Mouse (Mus musculus) heart, adult 11 months (tissue): ENCODE measurements around the gene Tceal8.
"Not testable (repeated sequence)": the region's sequence is repeated elsewhere in the genome, so short reads cannot be mapped to it uniquely, and the experiment has no call there.

Source experiments
- DNase-seq: peaks from one replicate; pipeline ENCODE4 v3.0.0; 2022

The Tceal8 gene

DNA sequence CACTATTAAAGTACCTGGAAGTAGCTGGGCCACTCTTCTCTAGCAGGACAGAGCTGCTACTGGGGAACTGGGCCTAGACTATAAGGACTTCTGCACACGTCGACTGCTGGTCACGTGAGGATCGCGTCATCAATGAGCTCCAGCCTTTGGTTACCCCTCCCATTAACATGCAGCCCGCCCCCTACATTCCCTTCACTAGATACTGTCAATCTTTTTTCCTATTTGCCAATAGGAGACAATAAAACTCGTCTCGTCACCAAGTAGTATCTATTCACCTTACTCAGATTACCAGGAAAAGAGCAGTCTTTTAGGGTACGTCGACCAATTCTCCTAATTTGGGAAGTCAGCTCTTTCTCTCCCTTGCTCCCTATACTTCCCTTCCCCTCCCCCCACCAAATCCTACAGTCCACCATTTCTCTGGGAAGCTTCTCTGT is at the start of gene Tceal8:
Tceal8 (minus strand) TSS at position 225 of the 434 bp plus-strand sequence.
- peak; percentile 99 for DNase-seq

DNA sequence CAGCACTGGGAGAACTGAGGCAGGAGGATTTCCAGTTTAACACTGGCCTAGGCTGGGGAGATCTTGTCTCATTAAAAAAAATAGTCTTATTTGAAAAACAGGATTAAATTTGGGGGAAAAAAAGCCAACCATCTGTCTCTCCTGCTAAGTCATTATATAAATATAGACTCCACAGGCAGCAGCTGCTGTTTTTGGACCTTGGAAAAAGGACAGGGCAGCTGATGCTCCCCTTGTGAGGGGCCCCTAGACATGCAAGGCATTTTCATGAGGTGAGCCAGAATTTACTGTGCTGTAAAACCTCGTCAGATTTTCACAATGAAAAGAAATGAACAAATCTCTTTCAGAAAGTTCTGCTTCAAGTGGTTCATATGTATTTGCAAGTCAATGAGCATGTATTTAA is 44.2 kb upstream of the Tceal8 start:
- no peak for DNase-seq

GRCm38 (mm10) chrX:136214729-136215677 is 42.9 kb upstream of the Tceal8 start, which contains the start of the genes Tceal7 and Bex1:
Gene Tceal7, plus strand, starts transcription at chrX:136214779.
Gene Bex1, minus strand, starts transcription at chrX:136215513.
- DNase-seq: not testable (repeated sequence)

DNA sequence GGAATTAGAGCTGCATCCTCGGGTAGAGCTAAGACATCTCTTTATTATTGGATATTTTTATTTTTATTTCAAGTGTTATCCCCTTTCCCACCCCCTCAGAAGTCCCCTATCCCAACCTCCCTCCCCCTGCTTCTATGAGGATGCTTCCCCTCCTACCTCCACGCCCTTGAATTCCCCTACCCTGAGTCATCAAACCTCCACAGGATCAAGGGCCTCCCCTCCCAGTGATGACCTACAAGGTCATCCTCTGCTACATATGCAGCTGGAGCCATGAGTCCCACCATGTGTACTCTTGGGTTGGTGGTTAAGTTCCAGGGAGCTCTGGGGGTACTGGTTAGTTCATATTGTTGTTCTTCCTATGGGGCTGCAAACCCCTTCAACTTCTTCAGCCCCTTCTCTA is 41.3 kb upstream of the Tceal8 start:
- DNase-seq: no peak

DNA sequence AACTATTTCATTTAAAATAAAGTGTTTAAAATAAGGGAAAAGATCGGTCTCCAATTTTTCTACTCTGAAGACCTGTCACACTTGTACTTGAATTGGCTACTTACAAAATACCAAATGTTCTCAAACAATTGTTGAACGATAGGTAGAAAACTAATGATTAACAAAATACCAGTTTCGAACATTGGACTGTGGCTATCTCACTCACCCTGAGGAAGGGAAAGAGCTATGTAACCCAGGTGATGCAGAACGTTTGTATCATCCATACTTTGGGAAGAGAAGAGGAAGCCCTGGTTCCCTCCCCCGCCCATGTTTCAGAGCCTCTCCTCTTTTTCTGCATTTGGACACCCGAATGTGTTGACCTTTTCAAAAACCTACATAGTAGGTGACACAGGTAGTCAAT is 32.3 kb upstream of the Tceal8 start:
- DNase-seq: no peak

DNA sequence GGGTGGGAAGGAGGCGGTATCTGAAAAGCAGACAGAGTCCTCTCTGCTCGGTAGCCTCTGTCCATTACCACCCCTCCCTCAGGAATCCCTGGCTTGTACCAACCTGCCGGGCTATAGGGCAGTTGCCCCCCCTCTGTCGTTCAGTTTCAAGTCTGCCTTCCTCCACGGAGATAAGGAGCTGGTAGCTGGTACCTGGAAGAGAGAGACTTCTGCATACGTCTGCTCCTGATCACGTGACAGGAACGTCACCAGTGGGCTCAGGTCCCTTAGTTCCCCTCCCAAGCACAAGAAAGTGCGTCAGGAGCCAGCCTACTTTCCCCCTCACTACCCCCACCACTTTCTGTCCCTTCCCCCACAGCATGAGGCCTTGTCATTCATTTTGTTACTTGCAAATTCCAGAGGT is 31.5 kb upstream of the Tceal8 start, which contains the start of gene Tceal5:
Tceal5 (minus strand) TSS at position 213 of the 403 bp plus-strand sequence.
- DNase-seq: no peak

GRCm38 (mm10) chrX:136203257-136203656 is 31.1 kb upstream of the Tceal8 start:
- no peak for DNase-seq

GRCm38 (mm10) chrX:136196873-136197272 is 24.7 kb upstream of the Tceal8 start:
- DNase-seq: no peak

DNA sequence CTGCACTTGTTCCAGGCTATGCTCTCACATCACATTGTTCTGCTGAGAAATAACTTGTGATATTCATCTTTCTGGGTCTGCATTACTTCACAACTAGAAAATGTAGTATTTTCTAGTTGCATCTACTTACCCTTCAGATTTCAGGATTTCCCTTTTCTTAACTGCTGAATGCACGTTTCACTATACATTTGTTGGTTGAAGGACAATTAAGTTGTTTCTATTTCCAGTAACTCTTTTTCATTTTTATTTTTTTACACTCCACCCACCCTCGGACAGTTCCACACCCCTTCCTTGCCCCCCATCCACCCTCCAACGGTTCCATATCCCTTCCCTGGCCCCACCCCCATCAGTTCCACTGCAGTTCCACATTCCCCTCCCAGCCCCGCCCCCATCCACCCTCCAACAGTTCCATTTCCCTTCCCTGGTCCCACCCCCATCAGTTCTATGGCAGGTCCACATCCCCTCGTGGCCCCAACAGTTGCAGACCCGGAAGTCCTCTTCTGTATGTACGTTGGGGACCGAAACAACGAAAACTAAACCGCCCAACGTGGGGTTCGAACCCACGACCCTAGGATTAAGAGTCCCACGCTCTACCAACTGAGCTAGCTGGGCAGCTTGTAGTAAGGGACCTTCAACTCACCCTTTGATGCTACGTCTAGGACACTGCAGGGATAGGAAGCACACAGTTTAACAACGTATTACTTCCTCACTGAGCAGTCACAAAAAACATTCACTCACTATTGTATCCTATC is 23.2 kb upstream of the Tceal8 start:
- DNase-seq: no peak

GRCm38 (mm10) chrX:136183107-136183506 is 11.0 kb upstream of the Tceal8 start:
- no peak for DNase-seq

DNA sequence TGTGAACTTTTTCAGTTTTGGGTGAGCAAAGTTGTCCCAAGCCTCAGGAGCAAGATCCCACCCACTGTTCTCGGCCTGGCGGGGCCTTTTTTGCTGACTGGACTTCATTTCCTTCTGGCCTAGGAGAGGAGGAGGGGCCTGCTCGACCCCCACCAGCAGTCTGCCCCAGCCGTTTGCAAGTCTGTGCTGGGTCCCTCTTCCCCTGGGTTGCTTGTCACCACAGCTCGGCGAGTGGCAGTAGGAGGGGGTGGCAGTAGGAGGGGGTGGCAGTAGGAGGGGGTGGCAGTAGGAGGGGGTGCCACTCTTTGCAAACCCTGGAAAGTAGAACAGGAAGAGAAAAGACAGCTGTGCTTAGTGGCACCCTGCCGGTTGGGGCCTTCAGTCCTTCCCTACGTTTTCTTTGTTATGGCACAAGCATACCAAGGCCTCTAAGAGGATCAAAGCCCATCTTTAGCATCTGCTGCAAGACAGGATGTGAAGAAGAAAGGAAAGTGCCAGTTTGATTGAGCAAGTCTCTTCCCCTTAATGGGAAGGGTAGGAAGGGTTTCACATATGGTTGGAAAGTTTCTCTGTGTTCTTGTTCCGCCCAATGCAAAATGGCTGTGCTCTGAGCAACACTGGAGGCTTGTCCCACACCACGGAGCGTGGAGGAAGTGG is 8.9 kb upstream of the Tceal8 start:
- DNase-seq: peak; percentile 82

DNA sequence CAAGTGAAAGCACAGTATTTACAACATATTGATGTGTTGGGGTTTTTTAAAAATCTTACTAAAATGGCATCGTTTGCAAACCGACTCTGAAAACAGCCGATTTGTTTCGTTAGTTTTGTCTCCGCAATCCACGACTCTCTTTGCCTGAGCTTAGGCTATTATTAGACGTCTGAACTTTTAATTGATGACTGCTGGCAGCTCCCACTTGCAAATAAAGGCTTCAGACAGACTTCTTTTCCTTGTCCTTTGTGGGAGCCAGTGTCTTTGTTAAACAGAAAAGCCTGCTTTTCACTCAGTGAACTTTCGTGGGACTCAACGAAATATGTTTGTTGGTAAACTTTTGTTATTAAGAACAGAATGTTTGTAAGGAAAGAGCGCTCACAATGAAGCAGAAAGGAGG is 644 bp upstream of the Tceal8 start:
- DNase-seq: no peak

- peak; percentile 96 for DNase-seq
These were observed 689 bp downstream of the Tceal8 start for GRCm38 (mm10) chrX:136171189-136172117.

GRCm38 (mm10) chrX:136170625-136171024 is 1.5 kb downstream of the Tceal8 start:
- no peak for DNase-seq

DNA sequence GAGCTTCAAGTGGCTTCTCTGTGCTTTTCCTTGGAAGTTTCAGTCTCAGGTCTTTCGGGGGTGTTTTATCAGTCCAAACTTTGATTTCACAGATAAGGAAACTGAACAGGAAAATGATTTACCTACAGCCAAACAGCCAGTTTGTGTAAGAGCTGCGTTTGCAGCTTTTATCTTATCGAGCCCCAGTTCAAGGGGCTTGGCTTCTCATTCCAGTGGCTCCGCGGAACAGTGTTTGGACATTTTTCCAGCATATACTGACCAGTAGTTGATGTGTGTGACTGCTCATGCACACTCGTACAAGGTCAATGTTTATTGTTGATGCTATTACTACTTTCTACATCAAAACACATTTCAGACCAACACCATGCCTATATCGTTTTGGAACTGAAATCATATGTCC is 27.9 kb downstream of the Tceal8 start:
- DNase-seq: no peak

GRCm38 (mm10) chrX:136143711-136144110 is 28.4 kb downstream of the Tceal8 start:
- DNase-seq: no peak

DNA sequence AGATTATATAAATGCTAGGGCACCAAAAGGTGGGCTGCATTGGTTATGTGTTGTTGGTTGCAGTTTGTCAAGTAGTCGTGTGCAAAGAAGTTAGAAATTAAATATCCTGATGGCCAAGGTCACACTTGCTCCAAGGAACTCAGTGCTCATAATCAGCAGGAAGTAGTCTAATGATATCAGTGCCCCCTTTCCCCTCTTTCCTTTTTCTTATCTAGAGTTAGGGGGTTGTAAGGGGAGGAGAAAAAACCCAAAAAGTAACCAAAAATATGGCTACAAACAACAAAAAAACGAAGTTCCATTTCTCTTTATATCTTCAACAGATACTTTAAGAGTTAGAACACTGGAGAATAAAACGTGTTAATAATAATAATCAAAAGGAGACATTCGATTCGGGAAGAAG is 30.8 kb downstream of the Tceal8 start:
- DNase-seq: no peak

DNA sequence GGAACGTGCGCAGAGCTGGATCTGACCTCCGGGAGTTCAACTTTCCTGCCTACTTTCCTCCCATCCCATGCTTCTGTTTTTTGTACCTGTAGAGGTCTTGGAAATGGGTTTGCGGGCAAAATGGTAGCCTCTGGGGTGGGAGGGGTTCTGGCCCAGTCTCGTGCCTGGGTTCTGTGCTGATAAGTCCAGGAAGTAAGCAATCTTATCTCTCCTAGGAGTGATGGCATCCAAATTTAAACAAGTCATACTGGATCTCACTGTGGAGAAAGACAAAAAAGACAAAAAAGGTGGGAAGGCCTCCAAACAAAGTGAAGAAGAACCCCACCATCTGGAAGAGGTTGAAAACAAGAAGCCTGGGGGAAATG is 32.5 kb downstream of the Tceal8 start:
- not testable (repeated sequence) for DNase-seq

DNA sequence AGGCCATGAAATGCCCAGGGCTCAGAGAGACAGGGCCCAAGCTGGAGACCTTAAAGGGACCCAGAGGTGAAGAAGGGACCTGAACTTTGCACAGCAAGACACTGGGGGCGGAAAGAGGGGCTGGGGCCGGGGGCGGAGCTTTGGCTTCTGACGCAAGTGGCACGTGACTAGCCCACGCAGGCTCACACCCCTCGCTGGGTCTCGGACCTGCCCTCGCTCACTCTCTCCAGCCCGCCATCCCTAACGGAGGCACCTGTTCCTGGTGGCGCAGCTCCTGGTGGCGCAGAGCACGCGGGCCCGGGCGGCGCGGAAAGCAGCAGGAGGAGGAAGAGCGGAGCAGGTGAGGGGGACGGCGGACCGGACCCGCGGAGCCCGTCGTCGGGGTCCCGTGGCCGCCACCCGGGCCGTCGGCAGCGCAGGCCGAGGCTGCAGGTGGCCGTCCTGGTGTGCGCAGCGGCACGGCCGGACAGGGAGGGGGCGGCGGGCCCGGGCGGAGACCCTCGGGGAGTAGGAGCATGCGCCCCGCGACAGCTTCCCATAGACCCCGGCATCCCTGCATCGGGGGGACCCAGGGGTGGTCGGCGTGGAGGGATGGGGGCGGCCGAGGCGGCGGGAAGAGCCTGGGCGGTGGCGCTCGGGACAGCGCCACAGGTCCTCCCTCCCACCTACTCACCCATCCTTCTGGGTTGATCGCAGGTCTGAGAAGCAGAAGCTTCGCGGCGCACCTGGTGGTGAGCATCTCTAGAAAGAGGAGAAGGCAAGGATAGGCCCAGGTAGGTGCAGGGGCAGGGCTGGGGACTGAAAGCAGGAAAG is 33.1 kb downstream of the Tceal8 start, which contains the start of gene Bex4:
Bex4 (plus strand) TSS at position 170 of the 813 bp plus-strand sequence.
- DNase-seq: not testable (repeated sequence)

DNA sequence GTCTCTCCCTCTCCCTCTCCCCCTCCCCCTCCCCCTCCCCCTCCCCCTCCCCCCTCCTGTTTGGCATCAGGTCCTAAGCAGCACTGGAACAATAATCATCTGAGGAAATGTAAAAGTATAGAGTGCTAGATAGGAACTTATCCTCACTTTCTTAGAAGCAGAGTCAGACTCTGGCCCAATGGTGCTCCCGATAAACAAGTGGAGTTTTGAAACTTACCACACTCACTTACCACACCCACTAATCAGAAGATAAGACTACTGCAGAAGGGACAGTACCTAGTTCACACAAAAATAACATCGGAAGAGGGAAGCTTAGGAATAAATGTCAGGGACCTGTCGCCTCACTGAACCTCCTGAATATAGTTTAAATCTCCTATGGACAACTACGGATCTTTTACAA is 36.6 kb downstream of the Tceal8 start:
- no peak for DNase-seq

- DNase-seq: no peak
These were observed 44.4 kb downstream of the Tceal8 start for GRCm38 (mm10) chrX:136127744-136128064.
